Mouse (Mus musculus) layer of hippocampus, postnatal 10 days (tissue): ENCODE results near the gene Plekhm3. TPM values are rescaled to one million over a fixed set of nuclear protein-coding genes. Genes with fewer than 3 reads are reported as not detected.

ENCODE experiments used
- DNase-seq, 2 experiments: peaks; one replicate each; pipeline ENCODE4 v3.0.0; 2021; ENCODE audit warnings: low spot score in 2 of 2
- total RNA-seq, 2 experiments: library from RNA; stranded (reverse); gene quantifications; 2 replicates each; pipeline ENCODE4 v1.2.3; 2021

Plekhm3 gene
- total RNA-seq, 2 experiments from 2014 or later = 21.7 to 26.2 TPM

DNA sequence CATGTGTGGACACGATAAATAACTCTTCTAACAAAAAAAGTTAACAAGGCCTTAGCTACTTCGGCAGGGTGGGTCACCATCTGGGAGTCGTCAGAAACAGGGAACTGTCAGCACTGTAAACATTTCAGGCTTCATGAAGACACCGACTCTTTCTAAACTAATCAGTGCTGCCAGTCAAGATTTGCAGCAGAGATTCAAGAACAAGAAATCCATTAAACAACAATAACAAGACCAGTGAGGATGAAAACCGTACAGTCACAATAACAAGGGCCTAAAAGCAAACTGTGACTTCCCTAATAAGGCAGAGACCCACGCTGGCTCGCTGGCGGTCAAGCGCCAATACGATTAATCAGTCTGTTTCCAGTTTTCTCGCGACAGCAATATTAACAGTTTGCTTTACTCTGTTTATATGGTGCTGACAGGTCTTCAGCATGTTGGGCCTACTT, 77.8 kb downstream of the Plekhm3 start:
- DNase-seq = no peak

DNA sequence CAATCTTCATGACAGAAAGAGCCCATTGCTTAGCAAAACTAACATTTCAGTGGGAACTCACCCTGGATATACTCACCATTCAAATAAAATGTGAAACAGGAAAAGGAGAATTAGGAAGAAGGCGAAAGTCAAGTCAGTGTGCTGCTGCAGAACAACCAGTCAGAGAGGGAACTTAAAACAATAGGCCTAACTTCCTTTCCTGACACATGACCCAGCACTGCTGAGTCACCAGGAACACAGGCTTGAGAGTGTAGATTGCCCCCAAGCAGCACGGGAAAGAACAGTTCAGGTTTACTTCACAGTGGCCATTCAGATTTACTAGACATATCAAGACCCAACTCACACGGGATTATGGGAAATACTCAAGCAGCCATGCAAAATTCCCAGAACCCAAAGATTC, 80.3 kb downstream of the Plekhm3 start:
- DNase-seq = no peak

DNA sequence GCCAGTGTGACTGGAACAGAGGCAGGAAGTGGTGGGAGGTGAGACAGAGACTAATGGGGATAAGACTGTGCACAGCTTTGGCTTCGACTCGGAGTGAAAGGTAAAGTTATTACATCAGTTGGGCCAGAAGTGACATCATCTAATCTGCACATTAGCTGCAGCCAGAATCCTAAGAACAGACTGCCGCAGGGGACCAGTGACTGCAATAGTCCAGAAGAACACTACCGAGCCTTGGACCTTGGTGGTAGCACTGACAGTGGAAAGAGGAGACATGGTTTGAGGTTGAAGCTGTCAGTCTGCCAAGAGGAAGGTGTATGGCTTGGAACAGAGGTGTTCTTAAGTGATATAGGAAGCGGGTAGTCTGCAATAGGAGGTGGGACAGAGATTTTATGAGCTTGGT, 80.9 kb downstream of the Plekhm3 start:
- DNase-seq = no peak

DNA sequence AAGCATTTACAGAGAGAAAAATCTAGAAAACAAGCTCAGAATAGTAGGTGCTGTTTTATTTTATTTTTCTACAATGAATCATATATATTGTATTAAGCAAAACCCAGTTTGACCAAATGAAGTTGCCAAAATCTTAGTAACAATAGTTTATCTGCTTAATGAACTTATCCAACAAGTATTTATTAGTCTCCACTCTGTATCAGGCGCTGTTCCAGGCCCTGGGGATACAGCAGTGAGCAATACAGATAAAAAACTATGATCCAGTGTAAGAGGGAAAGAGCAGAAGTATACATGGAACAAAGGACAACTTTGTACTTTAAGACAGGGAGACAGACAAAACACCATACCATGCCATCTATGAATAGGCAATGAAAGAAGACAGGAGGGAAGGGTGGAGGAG, 81.5 kb downstream of the Plekhm3 start:
- DNase-seq = no peak

DNA sequence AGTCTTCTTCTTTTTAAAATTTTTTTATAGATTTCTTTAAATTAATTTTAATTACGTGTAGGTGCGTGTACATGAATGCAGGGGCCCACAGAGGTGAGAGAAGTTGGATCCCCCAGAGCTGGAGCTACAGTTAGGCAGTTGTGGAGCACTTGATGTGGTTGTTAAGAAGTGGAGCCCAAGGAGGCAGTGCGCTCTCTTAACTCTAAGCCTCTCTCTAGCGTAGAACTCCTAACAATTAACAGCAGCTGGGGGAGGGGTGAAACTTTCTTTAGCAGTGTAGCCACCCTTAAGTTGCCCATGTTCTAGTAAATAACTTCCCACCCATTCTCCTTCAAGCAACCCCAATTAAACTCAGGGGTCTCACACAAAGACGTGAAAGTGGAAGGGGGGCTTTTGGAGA, 84.7 kb downstream of the Plekhm3 start:
- no peak for DNase-seq

DNA sequence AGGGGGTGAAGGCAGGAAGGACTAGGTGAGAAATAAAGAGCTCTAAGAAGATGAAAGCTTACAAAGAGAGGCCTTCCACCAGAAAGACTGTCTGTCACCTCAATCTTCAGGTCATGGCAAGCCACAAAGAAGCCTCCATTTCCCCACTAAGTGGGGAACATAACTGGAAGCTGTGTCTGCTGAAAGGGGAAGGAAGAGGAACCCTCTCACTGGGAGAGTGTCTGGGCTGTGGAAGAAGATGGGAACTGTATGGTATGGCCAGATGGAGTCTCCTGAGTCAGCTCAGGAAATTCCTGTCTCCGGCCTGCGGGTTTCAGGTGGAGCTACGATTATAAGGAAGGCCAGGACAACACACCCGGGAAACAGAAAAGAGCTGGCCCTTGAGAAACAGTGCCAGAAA, 88.9 kb downstream of the Plekhm3 start:
- no peak for DNase-seq

DNA sequence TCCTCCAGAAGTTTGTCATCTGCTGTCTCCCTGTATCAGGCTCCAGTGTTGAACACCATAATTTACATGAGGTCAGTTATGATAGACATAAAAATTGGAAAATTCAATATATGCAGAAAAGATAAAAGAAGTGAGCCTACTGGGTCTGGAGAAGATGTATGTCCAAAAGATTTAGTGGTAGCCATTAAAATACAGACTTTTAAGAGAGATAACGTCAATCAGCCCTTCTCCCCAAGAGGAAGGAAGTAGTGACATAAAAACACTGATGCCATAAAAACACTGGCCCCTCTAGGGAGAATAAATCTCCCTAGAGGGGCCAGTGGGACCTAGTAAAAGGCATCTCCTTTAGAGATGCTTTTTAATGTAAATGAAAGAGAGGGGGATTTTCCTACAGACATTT, 90.5 kb downstream of the Plekhm3 start:
- no peak for DNase-seq

DNA sequence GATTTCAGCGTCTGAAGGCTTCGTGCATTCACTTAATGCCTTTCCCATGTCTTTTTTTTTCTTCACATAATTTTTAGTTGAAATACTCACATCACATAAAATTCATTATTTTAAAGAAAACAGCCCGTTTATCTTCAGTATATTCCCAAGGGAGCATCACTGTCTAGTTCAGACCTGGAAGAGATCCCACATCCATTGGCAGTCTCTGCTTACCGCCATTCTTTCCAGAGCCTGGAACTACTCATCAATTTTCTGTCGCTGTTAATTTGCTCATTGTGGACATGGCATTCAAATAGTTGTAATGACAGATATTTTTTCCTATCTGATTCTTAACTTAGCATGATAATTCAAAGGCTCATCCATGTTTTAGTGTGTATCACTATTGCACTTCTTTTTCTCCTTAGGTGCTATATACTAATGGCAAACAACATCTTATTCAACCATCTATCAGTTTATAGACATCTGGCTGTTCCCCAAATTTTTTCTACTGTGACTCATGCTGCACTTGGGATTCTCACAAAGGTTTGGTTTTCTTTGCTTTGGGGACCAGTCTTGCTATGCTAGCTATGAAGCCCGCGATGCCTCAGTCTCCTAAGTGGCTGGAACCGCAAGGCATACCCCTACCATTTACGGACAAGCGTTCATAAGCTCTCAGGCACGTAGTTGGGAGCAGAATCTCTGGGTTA, 96.2 kb downstream of the Plekhm3 start:
- DNase-seq = no peak

DNA sequence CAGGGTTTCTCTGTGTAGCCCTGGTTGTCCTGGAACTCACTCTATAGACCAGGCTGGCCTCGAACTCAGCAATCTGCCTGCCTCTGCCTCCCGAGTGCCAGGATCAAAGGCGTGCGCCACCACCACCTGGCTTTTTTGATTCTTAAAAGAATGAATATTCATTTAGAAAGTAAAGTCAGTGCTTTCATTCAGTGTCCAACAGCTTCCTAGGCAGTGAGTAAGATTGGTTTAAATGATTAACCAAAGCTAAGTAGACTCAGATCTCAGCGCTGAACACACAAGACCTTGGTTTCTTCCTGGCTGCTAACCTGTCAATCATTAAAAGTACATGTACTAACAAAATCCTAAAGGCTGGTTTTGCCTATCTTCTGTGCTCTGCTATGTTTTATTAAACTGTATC, 96.8 kb downstream of the Plekhm3 start:
- DNase-seq = no peak

DNA sequence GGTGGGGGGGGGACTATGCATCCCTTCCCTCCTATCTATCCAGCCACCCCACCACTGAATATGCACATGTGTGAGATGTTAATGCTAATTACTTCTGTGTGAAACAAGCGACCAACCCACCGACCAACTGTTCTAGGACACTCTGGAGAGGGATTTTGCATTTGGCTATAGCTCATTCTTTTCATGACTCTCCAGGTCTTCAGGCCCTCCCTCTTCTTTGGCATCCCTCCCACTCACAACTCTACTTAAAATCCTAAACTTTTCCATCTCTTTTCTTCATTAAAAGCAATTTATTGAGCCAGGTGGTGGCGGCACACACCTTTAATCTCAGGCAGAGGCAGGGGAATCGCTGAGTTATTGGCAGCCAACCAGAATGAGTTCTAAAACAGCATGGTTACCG, 101.8 kb downstream of the Plekhm3 start:
- DNase-seq = no peak

DNA sequence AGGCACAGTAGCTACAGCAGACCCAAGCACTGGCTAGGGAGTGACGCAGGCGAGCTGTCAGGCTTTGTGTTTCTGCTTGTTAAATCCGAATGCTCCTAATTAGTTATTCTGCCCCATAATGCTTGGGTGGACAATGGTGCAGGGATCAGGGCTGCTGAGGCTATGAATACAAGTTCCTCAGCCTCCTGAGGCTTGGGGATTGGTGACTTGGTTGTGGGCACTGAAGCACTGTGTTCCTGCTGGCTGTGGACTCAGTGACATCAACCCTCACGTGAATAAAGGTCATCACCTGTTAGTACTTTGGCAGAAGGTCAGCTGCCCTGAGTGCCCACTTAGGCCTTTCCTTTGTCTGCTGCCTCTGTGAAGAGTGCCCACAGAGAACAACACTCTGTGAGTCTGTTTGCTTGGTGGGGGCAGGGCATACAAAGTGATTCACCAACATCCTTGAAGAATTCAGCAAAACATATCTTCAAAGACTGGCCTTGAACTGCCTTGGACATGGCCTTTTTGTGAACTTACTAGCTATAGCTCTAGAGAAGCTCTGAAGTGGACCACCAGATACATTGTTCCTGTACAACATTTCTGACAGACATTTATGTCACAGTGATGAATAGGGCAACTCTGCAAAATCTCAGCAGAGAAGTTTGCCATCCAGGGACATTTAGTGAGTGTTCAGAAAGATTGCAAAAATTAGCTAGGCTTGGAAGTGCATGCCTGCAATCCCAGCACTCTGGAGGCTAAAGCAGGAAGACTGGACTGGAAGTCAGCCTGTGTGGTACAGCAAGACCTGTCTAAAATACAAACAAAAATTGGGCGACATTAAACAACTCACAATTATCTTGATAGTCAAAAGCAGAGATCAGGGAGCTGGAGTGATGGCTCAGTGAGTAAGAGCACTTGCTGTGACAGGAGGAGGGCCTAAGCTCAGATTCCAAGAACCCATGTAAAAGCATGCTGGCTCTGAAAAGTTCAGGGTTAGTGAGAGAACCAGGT, 102.6 kb downstream of the Plekhm3 start:
- DNase-seq = no peak

DNA sequence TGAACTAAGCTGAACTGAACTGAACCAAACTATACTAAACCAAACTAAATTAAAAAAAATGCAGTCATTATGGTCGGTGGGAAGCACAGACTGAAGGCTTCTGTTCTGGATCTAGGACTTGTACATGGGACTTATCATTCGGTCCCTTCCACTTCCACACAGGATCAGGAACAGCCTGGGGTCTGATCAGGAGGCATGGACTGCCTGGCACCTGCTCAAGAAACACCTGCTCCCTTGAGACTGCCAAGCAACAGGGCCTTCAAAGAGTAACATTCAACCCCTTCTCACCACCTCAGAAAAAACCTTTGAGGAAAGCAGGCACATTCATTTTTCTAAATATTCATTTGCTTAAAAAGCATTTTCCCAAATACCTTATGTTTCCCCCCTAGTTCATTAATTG, 103.4 kb downstream of the Plekhm3 start:
- no peak for DNase-seq

DNA sequence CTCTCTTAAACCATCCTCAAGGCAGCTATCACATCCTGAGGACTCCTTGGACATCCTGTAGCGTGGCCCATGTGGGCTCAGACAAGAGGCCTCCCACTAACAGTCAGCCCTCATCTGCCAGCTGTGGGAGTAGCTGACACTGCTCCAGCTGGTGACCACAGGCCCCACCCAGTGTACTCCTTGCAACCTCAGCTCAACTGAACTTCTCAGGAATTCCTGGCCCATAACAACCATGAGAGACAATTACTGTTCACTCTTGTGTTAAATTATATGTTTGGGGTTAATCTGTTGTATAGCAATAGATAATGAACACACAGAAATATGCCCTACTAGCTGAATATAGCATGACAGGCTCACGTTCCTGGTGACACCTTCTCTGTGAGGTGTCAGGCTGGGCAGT, 104.4 kb downstream of the Plekhm3 start:
- no peak for DNase-seq

DNA sequence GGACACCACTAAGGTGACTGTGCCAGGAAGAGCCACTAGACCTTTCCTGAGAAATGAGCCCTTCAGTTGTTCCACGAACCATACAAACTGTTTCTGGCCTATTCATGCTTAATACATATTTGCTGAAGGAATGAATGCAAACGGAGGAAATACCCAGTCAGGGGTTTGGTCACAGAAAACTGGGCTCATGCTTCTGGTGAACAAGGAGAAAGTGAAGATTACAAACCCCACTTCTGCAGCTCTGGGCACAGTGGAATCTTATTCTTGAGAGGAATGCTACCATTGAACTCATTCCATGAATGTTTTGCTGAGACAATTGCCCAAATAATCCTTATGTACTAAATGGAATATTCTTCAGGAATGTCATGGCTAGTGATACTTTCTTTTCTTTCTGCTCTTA, 106.3 kb downstream of the Plekhm3 start:
- DNase-seq = no peak

DNA sequence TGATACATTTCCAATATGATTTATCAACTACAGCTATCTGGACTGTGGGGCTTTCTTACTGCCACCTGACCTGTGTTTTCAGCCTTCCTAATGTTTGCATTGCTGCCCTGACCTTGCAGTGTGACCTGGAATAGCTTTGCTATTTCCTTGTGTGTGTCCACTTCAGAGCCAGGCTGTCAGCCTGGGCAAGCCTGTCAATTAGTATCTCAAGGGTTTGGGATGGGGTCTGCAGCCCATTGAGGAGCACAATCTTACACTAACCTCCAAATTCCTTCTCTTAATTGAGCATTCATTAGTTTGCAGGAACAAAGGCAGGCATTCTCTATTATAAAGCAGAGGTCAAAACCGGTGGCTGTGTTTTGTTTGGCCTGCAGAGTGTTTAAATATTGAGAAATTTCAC, 107.6 kb downstream of the Plekhm3 start:
- no peak for DNase-seq

DNA sequence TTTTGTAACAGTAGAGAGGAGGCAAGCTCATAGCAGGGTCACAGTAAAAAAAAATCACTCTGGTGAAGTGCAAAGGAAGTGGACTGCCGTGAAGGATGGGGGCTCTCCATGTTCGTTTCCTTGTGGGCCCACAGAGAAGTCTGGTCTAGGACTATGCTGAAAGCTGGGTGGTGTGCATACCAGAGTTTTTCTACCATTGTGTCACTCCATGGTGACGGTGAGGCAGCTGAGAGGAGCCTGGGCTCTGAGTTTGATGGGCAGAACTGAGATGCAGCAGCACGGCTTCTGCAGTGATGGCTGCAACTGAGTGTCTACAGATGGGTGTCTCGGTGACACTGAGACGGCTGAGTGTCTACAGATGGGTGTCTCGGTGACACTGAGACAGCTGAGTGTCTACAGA, 108.5 kb downstream of the Plekhm3 start:
- no peak for DNase-seq

DNA sequence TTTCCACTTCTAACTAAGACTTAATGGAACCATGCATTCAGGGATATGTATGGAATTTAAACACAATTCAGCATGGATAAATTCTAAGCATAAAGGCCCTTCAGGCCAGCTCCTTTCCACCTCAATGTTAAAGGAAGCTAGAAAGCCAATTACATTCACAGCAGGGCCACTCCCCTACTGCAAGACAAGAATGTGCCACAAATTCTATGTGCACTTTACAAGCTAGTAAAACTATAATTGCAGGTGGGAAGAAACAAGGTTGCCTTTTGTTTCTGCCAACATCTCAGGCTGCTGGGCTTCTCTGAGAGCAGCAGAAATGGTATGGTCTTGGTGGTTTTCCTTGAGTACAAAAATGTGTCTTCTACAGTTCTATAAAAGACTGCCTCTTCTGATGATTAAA, 109.1 kb downstream of the Plekhm3 start:
- no peak for DNase-seq

DNA sequence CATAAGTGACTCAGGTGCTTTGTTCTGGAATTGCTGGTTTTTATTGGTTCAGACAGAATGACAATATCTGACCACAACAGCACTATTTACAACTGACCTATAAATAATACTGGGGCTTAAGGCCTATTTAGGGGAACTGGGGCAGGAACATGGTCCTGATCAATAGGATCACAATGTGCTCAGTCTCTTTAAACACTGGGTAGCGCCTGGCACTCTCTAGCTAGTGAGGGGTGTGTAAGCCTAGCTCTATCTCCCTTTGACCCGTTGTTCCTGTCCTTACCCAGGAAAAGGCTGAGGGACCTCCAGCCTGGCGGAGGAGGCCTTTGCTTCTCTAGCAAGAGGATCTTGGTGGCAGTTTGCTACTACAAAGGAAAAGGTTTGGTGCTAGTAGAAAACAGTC, 111.6 kb downstream of the Plekhm3 start:
- no peak for DNase-seq

DNA sequence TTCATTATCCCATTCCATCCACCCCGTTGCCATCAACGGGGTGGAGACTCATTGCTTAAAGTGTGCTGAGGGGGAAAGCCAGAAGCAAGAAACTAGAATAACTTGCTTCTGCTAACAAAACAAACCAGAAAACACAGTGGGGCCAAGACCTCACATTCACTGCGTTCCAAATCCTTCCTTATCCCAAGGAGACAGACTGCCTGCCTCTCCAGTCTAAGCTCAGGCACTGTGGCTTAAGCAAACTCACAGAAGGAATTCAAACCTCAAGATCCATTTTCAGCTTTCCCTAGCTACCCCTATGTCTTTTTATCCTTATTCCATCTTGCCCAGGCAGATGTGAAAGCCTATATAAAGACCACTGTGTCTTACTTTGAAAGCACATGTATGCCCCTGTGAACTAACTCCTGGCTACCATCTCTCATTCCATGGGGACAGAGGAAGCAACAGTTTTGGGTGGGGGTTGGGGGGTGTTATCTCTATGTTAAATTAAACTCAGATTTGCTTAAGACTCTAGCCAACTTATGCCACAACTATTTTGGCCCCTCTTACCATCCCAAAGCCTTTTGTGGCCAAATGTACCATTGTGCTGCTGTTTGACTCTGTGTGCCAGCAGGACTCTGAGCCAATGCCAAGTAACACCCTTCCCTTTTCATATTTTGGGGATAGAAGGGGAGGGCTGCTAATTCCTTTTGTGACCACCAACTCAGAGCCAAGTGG, 112.6 kb downstream of the Plekhm3 start:
- DNase-seq = no peak

DNA sequence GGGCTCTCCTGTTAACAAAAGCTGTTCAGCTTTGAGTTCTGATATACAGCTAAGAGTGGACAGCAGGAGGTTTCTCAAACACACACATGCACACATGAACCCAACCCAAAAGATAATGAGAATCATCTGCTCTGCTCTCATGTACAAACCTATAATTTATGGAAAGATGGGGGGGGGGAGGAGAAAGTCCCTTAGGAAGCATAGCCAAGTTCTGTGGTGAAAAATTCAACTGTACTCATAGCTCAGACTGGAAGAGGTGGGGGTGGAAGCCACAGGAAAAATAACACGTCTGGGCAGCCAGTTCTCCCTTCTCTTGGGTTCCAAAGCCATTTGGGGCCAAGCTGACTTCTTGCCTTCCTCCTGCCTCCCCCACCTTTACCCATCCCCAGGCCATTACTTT, 115.7 kb downstream of the Plekhm3 start:
- DNase-seq = no peak

DNA sequence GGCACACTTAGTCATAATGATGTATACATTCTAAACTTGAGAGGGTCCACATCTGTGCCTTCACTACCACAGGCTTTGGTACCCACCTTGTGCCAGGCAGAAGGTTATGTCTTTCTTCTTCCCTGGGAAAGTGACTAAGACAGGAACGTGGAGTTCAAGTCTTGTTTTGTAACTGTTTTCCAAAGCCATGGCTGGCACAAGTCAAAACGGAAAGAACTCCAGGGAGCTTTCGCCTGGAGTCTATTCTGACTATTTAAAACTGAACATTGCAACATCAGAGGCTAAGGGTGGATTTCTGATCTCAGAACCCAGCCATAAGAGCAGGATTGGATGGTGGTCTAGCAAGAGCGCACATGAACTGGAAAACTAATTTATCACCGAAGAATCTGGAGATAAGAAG, 120.0 kb downstream of the Plekhm3 start:
- no peak for DNase-seq

DNA sequence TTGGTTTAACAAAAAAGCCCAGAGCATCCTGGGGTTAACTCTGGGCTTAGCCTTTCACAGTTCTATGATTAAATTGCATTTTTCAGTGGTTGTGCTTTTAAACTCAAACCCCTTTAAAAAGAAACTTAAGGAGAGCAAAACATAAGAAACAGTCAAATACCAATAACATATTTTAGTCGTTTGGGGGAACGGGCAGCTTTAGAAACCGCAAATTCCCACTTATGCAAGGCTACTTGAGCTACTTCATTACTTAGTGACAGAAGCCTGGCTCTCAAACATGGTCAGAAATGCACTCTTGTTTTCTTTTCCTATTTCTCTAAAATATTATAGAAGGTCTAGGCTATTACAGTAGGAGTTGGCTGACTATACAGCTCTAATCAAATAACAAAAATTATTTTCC, 120.5 kb downstream of the Plekhm3 start:
- DNase-seq = no peak
